Mouse (Mus musculus): ENCODE data around the gene Xpo6. TPM values are rescaled to one million over a fixed set of nuclear protein-coding genes. Genes with fewer than 3 reads are reported as not detected.

Xpo6 gene
- polyA plus RNA-seq, 1 experiment from 2014 or later: 76.4 TPM

DNA sequence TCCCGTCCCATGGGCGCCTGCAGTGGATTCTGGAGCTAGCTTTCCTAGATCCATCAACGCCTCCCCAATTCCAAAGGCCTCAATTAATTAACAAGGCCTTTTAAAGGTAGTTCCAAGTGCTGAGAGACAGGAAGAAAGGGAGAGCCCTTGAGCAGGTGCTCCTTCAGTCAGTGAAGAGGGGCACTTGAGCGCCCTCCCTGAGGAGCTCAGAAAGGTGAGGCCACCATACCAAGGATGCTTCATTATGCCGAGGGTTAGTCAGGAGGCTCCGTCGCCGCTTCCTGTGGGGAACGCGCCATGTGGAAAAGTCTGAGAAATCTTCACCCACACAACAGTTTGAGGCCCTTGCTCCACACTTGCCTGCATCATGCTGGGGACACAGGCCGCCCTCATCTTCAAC lies 99.9 kb downstream of the Xpo6 start:
- Histone ChIP-seq H3K4me1 (replicated peaks; ENCODE audit: control insufficient read depth, insufficient read depth, low read length) (no peaks in the 10 kb centered on the region), H3K4me2 (ENCODE audit: low read depth, low read length, severe bottlenecking) (no peak overlapping the region), H3K9ac (ENCODE audit: low read length) (no peak overlapping the region), H3K4me3 (ENCODE audit: low read depth, low read length) (no peak overlapping the region), H3K27me3 (ENCODE audit: control insufficient read depth, insufficient read depth, low read length) (no peaks in the 10 kb centered on the region), H3K9me3 (ENCODE audit: control insufficient read depth, low read length) (no peaks in the 10 kb centered on the region), H3K27ac (ENCODE audit: low read depth, low read length) (no peak overlapping the region), H3K36me3 (ENCODE audit: control insufficient read depth, insufficient read depth, low read length) (peaks cover 9% of the 10 kb centered on the region)
- WGBS: 96% methylated on average over 11 of the region's 11 CpGs
- ATAC-seq (replicated peaks; ENCODE audit: low FRiP score) (no peak), DNase-seq (ENCODE audit: low spot score) (no peak)

DNA sequence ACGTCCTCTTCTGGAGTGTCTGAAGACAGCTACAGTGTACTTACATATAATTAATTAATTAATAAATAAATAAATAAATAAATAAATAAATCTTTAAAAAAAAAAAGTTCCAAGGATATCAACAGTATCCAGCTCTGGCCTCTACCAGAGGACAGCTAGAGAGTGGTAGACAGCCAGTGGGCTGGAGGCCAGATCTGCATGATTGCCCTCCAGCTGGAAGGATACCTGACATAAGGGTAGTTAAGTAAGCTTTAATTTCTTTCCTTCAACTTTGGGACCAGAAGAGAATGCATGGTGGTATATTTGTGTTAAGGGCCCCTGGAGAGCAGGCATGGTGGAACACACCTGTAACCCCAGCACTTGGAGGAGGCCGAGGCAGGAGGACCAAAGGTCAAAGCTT lies 100.5 kb downstream of the Xpo6 start:
- Histone ChIP-seq H3K4me1 (replicated peaks; ENCODE audit: control insufficient read depth, insufficient read depth, low read length) (no peaks in the 10 kb centered on the region), H3K4me2 (ENCODE audit: low read depth, low read length, severe bottlenecking) (no peak overlapping the region), H3K4me3 (ENCODE audit: low read depth, low read length) (no peak overlapping the region), H3K9me3 (ENCODE audit: control insufficient read depth, low read length) (no peaks in the 10 kb centered on the region), H3K27me3 (ENCODE audit: control insufficient read depth, insufficient read depth, low read length) (no peaks in the 10 kb centered on the region), H3K27ac (ENCODE audit: low read depth, low read length) (no peak overlapping the region), H3K9ac (ENCODE audit: low read length) (no peak overlapping the region), H3K36me3 (ENCODE audit: control insufficient read depth, insufficient read depth, low read length) (peaks cover 9% of the 10 kb centered on the region)
- ATAC-seq (replicated peaks; ENCODE audit: low FRiP score) (no peak), DNase-seq (ENCODE audit: low spot score) (peak; percentile 27)
- 80% methylated on average over 2 of the region's 2 CpGs for WGBS

DNA sequence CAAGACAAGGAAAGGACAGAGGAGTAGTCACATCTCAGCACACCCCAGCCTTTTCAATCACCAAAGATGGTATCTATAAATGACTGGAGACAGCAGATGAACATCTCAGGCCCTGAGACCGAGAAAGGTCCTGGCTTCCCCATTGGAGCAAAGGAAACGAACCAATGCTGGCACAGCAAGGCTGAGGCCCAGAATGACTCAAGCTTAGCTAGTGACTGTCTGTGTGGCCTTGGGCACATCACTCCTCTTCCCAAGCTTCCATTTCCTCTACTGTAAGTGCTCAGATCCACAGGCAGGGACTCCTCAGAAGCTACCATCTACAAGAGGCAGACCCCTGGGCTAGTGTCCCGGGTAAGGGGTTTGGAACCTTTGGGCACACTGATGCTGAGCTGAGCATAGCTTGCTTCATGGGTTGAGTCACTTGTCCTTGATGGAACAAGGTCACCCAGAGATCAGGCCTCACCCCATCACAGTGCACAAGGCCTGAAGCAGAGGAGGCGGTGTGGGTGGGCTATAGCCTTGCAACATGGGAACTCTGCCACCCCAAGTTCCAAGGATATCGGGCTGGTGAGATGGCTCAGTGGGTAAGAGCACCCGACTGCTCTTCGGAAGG lies 101.0 kb downstream of the Xpo6 start:
- WGBS: 92% methylated on average over 7 of the region's 7 CpGs

DNA sequence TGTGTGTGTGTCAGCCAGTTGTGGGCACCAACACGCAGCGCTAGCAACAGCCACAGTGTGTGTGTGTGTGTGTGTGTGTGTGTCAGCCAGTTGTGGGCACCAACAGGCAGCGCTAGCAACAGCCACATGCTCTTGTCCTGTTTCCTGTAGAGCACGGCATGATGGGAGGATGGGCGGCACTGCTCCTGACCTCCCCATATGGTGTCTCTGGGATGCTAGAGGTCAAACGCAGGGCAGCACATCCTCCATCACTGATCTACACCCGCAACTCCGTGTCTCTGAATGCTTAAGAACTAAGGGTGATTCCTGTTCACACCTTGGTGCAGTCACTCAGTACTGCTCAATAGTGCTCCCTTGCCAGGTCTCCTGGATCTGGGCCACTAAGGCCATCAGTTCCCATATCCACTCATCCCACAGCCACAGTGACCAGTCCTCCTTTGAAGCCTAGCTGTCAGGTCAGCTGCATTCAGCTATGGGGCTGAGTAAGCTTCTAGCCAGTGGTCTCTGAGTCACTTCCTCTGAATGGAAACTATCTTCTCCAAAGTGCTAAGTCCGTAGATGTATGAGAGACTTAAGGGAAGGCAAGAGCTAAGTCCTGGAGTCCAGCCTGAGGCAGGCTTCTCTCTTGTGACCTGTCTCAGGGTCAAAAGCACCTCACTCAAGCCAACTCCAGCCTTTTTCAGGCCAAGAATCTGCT lies 102.9 kb downstream of the Xpo6 start:
- Histone ChIP-seq H3K9ac (ENCODE audit: low read length) (no peak overlapping the region), H3K4me2 (ENCODE audit: low read depth, low read length, severe bottlenecking) (no peak overlapping the region), H3K9me3 (ENCODE audit: control insufficient read depth, low read length) (no peaks in the 10 kb centered on the region), H3K36me3 (ENCODE audit: control insufficient read depth, insufficient read depth, low read length) (peaks cover 6% of the 10 kb centered on the region; the same call in 1 of the 2 replicates), H3K4me3 (ENCODE audit: low read depth, low read length) (no peak overlapping the region), H3K27me3 (ENCODE audit: control insufficient read depth, insufficient read depth, low read length) (no peaks in the 10 kb centered on the region), H3K27ac (ENCODE audit: low read depth, low read length) (no peak overlapping the region), H3K4me1 (replicated peaks; ENCODE audit: control insufficient read depth, insufficient read depth, low read length) (no peaks in the 10 kb centered on the region)
- ATAC-seq (replicated peaks; ENCODE audit: low FRiP score): no peak
- WGBS: 96% methylated on average over 7 of the region's 9 CpGs
- no peak for DNase-seq (ENCODE audit: low spot score)

More for the DNA sequence above, 101.0 kb downstream of the Xpo6 start:
- Histone ChIP-seq H3K36me3 (ENCODE audit: control insufficient read depth, insufficient read depth, low read length) (peaks cover 8% of the 10 kb centered on the region), H3K4me2 (ENCODE audit: low read depth, low read length, severe bottlenecking) (no peak overlapping the region), H3K4me3 (ENCODE audit: low read depth, low read length) (no peak overlapping the region), H3K9ac (ENCODE audit: low read length) (no peak overlapping the region), H3K4me1 (replicated peaks; ENCODE audit: control insufficient read depth, insufficient read depth, low read length) (no peaks in the 10 kb centered on the region), H3K27me3 (ENCODE audit: control insufficient read depth, insufficient read depth, low read length) (no peaks in the 10 kb centered on the region), H3K9me3 (ENCODE audit: control insufficient read depth, low read length) (no peaks in the 10 kb centered on the region), H3K27ac (ENCODE audit: low read depth, low read length) (no peak overlapping the region)
- ATAC-seq (replicated peaks; ENCODE audit: low FRiP score) (no peak), DNase-seq (ENCODE audit: low spot score) (peak; percentile 43)

DNA sequence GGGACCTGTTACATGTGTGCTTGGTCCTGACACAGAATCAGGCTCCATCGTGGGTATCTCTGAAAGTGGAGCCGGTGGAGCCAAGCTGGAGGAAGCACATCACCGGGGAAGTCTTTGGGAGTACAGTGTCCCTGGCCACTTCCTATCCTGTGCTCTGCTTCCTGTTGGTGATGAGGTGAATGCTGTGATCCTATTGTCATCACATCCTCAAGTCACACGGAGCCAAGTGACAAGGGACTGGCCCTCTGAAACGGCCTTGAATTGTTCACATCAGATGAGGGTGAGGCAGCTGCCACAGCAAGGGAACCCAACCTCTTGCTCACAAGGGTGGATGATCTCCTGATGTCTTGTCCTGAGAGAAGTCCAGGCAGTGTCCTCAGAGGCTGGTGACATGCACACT lies 103.7 kb downstream of the Xpo6 start:
- DNase-seq (ENCODE audit: low spot score): no peak
- Histone ChIP-seq H3K9me3 (ENCODE audit: control insufficient read depth, low read length) (no peaks in the 10 kb centered on the region), H3K4me3 (ENCODE audit: low read depth, low read length) (no peak overlapping the region), H3K4me2 (ENCODE audit: low read depth, low read length, severe bottlenecking) (no peak overlapping the region), H3K36me3 (ENCODE audit: control insufficient read depth, insufficient read depth, low read length) (no peaks in the 10 kb centered on the region; the same call in 1 of the 2 replicates), H3K27ac (ENCODE audit: low read depth, low read length) (no peak overlapping the region), H3K4me1 (replicated peaks; ENCODE audit: control insufficient read depth, insufficient read depth, low read length) (no peaks in the 10 kb centered on the region), H3K9ac (ENCODE audit: low read length) (no peak overlapping the region), H3K27me3 (ENCODE audit: control insufficient read depth, insufficient read depth, low read length) (no peaks in the 10 kb centered on the region)
- no peak for ATAC-seq (replicated peaks; ENCODE audit: low FRiP score)
- 84% methylated on average over 5 of the region's 5 CpGs for WGBS

DNA sequence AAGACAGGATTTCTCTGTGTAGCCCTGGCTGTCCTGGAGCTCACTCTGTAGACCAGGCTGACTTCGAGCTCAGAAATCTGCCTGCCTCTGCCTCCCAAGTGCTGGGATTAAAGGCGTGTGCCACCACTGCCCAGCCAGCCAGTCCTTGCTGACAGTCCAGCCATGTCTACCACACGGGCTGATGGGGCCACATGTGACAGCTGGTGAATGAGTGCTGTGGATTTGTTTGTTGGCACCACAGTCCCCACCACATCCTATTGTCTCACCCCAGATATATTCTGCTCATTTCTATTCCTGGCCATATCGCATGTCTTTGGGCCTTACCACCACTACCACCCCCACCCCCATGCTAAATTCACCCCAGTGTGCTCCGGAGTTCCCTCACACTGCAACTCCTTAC lies 105.6 kb downstream of the Xpo6 start:
- whole genome bisulfite sequencing: 93% methylated on average over 5 of the region's 5 CpGs
- H3K4me1 ChIP-seq (replicated peaks; ENCODE audit: control insufficient read depth, insufficient read depth, low read length): no peaks in the 10 kb centered on the region
- H3K4me2 ChIP-seq (ENCODE audit: low read depth, low read length, severe bottlenecking): no peak overlapping the region
- no peak overlapping the region for H3K9ac ChIP-seq (ENCODE audit: low read length)
- ATAC-seq (replicated peaks; ENCODE audit: low FRiP score): no peak
- no peak overlapping the region for H3K4me3 ChIP-seq (ENCODE audit: low read depth, low read length)
- no peaks in the 10 kb centered on the region; the same call in 1 of the 2 replicates for H3K36me3 ChIP-seq (ENCODE audit: control insufficient read depth, insufficient read depth, low read length)
- no peak for DNase-seq (ENCODE audit: low spot score)
- no peak overlapping the region for H3K27ac ChIP-seq (ENCODE audit: low read depth, low read length)
- no peaks in the 10 kb centered on the region for H3K9me3 ChIP-seq (ENCODE audit: control insufficient read depth, low read length)
- H3K27me3 ChIP-seq (ENCODE audit: control insufficient read depth, insufficient read depth, low read length): no peaks in the 10 kb centered on the region

DNA sequence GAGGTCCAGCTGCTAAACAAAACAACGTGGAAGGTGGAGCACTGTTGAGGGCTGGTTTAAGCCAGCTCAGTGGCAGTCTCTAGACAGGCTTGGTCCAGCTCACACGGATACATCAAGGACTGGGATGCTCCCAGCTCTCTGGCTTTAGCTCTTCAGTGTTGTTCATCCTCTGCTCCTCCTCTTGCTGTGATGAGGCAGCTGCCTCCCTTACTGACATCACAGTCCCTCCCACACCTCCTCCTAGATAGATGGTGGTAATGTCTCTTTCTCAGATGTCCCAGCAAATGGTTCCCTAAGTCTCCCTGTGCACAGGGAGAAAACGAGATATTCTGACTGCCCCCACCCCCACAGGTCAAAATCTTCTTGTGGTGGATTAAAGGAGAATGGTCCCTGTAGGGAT lies 107.1 kb downstream of the Xpo6 start:
- no peaks in the 10 kb centered on the region for H3K4me1 ChIP-seq (replicated peaks; ENCODE audit: control insufficient read depth, insufficient read depth, low read length)
- H3K9me3 ChIP-seq (ENCODE audit: control insufficient read depth, low read length): no peaks in the 10 kb centered on the region
- H3K4me3 ChIP-seq (ENCODE audit: low read depth, low read length): no peak overlapping the region
- H3K27ac ChIP-seq (ENCODE audit: low read depth, low read length): no peak overlapping the region
- no peak overlapping the region for H3K9ac ChIP-seq (ENCODE audit: low read length)
- no peaks in the 10 kb centered on the region for H3K36me3 ChIP-seq (ENCODE audit: control insufficient read depth, insufficient read depth, low read length)
- 48% methylated on average over 3 of the region's 3 CpGs for WGBS
- no peaks in the 10 kb centered on the region for H3K27me3 ChIP-seq (ENCODE audit: control insufficient read depth, insufficient read depth, low read length)
- ATAC-seq (replicated peaks; ENCODE audit: low FRiP score) (no peak), DNase-seq (ENCODE audit: low spot score) (no peak)
- H3K4me2 ChIP-seq (ENCODE audit: low read depth, low read length, severe bottlenecking): no peak overlapping the region

DNA sequence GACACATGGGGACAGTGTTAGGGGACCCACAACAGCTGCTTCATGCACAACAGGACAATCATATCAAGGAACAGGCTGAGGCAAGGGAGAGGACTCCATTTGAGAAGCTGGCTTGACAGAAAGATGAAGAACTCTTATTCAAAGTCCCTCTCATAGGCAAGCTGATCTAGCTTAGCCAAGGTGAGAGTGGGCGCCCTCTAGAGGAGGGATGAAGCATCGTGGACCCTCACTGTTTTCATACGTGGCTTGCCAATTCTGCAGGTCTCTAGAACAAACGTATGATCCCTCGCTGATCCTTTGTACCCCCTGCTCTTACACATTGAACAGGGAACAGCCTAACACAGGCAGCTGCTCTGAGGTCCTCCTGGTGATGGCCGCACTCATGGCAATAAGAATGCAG lies 110.5 kb downstream of the Xpo6 start:
- H3K27me3 ChIP-seq (ENCODE audit: control insufficient read depth, insufficient read depth, low read length): peaks cover 4% of the 10 kb centered on the region; the same call in 1 of the 2 replicates
- no peak overlapping the region for H3K4me2 ChIP-seq (ENCODE audit: low read depth, low read length, severe bottlenecking)
- ATAC-seq (replicated peaks; ENCODE audit: low FRiP score) (no peak), DNase-seq (ENCODE audit: low spot score) (peak; percentile 72)
- peaks cover 7% of the 10 kb centered on the region; the same call in 1 of the 2 replicates for H3K4me1 ChIP-seq (replicated peaks; ENCODE audit: control insufficient read depth, insufficient read depth, low read length)
- H3K9me3 ChIP-seq (ENCODE audit: control insufficient read depth, low read length): no peaks in the 10 kb centered on the region
- H3K36me3 ChIP-seq (ENCODE audit: control insufficient read depth, insufficient read depth, low read length): no peaks in the 10 kb centered on the region
- no peak overlapping the region for H3K9ac ChIP-seq (ENCODE audit: low read length)
- H3K4me3 ChIP-seq (ENCODE audit: low read depth, low read length): no peak overlapping the region
- H3K27ac ChIP-seq (ENCODE audit: low read depth, low read length): no peak overlapping the region
- 18% methylated on average over 6 of the region's 6 CpGs for WGBS

DNA sequence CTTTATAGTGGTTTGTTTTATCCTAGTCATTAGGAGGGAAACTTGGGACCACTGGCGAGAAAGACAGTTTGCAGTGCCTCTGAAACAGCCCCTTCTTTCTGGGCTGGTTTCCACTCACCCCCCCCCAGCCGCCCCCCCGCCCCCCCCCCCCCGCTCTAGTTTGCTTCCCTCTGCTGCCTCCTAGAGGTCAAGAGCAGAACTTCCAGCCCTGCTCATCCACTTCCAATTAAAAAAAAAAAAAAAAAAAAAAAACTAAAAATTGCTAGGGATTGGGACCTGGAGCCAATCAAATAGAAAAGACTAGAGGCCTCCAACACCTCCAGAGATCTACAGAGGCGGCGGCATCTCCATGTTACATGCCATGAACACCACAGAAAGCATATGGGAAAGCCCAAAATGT lies 112.1 kb downstream of the Xpo6 start:
- DNase-seq (ENCODE audit: low spot score): no peak
- no peak for ATAC-seq (replicated peaks; ENCODE audit: low FRiP score)
- 15% methylated on average over 5 of the region's 6 CpGs for WGBS

More for the DNA sequence above, 112.1 kb downstream of the Xpo6 start:
- no peak overlapping the region for H3K4me3 ChIP-seq (ENCODE audit: low read depth, low read length)
- H3K4me2 ChIP-seq (ENCODE audit: low read depth, low read length, severe bottlenecking): no peak overlapping the region
- H3K27ac ChIP-seq (ENCODE audit: low read depth, low read length): no peak overlapping the region
- H3K27me3 ChIP-seq (ENCODE audit: control insufficient read depth, insufficient read depth, low read length): peaks cover 20% of the 10 kb centered on the region
- no peak overlapping the region for H3K9ac ChIP-seq (ENCODE audit: low read length)
- no peaks in the 10 kb centered on the region for H3K36me3 ChIP-seq (ENCODE audit: control insufficient read depth, insufficient read depth, low read length)
- no peaks in the 10 kb centered on the region for H3K9me3 ChIP-seq (ENCODE audit: control insufficient read depth, low read length)
- H3K4me1 ChIP-seq (replicated peaks; ENCODE audit: control insufficient read depth, insufficient read depth, low read length): peaks cover 7% of the 10 kb centered on the region; the same call in 1 of the 2 replicates
